Mouse (Mus musculus) intestine, postnatal 0 days (tissue): ENCODE measurements around the gene Spata13. TPM values are rescaled to one million over a fixed set of nuclear protein-coding genes. Genes with fewer than 3 reads are reported as not detected.
A peak's percentile ranks its signal among the peaks of the same experiment; 100 is the strongest.

Source experiments
- ATAC-seq: fragments of 200-750 bp; cut with Nextera tagmentation; 2 replicates; pipeline ENCODE4 v1.8.0; 2017; ENCODE audit warnings: mild to moderate bottlenecking, moderate TSS enrichment, moderate library complexity
- H3K27ac ChIP-seq: fragments of 300-500 bp; sonication (generic); 2 replicates; pipeline ENCODE4 v1.5.1; 2014; ENCODE audit warnings: mild to moderate bottlenecking, low read depth, low read length, moderate library complexity
- H3K27me3 ChIP-seq: fragments of 300-500 bp; sonication (generic); replicated peaks from 2 replicates; pipeline ENCODE4 v1.6.1; 2014; ENCODE audit warnings: low read length, mixed read lengths; ENCODE audit not compliant: control insufficient read depth, insufficient read depth
- H3K36me3 ChIP-seq: fragments of 300-500 bp; sonication (generic); 2 replicates; pipeline ENCODE4 v1.6.1; 2014; ENCODE audit warnings: mild to moderate bottlenecking, moderate library complexity; ENCODE audit not compliant: control insufficient read depth, insufficient read depth
- H3K4me1 ChIP-seq: fragments of 300-500 bp; sonication (generic); replicated peaks from 2 replicates; pipeline ENCODE4 v1.6.1; 2014; ENCODE audit warnings: antibody characterized with exemption, low read length, mixed read lengths; ENCODE audit not compliant: control insufficient read depth, insufficient read depth
- H3K4me2 ChIP-seq: fragments of 300-500 bp; sonication (generic); replicated peaks from 2 replicates; pipeline ENCODE4 v1.6.1; 2014; ENCODE audit warnings: low read depth, mild to moderate bottlenecking, moderate library complexity
- H3K4me3 ChIP-seq: fragments of 300-500 bp; sonication (generic); 2 replicates; pipeline ENCODE4 v1.5.1; 2014; ENCODE audit warnings: low read depth, low read length
- H3K9ac ChIP-seq: fragments of 300-500 bp; sonication (generic); 2 replicates; pipeline ENCODE4 v1.6.1; 2014; ENCODE audit warnings: mild to moderate bottlenecking, low read depth, low read length
- H3K9me3 ChIP-seq: fragments of 300-500 bp; sonication (generic); 2 replicates; pipeline ENCODE4 v1.6.1; 2016; ENCODE audit warnings: mixed run types; ENCODE audit not compliant: control insufficient read depth
- CTCF ChIP-seq: sonication (generic); IDR thresholded peaks from 2 replicates; pipeline ENCODE4 v1.5.1; 2016; ENCODE audit warnings: low read depth, mild to moderate bottlenecking, control low read depth, antibody characterized with exemption, moderate library complexity
- WGBS: fragments of 180-500 bp; shearing (Covaris S2); extraction: QIAGEN DNeasy Blood & Tissue Kit; methylation state at CpG from one replicate; pipeline ENCODE4 v1.1.7; 2014; 5-methylcytosine and 5-hydroxymethylcytosine counted together
- polyA plus RNA-seq: library from polyadenylated mRNA; unstranded; fragments of >200 nt; fragmentation: Nextera tagmentation; extraction: Ambion mirVana; gene quantifications from 2 replicates; pipeline ENCODE4 v1.2.1, GENCODE M21; 2015

Spata13 gene
- polyA plus RNA-seq, 1 experiment from 2014 or later, result 10.2 TPM

GRCm38 (mm10) chr14:60599044-60599443 lies 34.8 kb upstream of the Spata13 start:
- WGBS, result 75% methylated on average over 2 of the region's 2 CpGs

GRCm38 (mm10) chr14:60605564-60605963 lies 28.2 kb upstream of the Spata13 start:
- no peak for ATAC-seq
- Histone ChIP-seq H3K36me3 (no peaks in the 10 kb centered on the region), H3K4me2 (no peak overlapping the region), H3K27me3 (no peaks in the 10 kb centered on the region), H3K9ac (no peak overlapping the region), H3K4me3 (no peak overlapping the region), H3K9me3 (no peaks in the 10 kb centered on the region), H3K4me1 (no peaks in the 10 kb centered on the region), H3K27ac (no peak overlapping the region)
- no peak for TF ChIP-seq CTCF
- 58% methylated on average over 2 of the region's 2 CpGs for WGBS

More at GRCm38 (mm10) chr14:60599044-60599443, 34.8 kb upstream of the Spata13 start:
- no peak for TF ChIP-seq CTCF
- no peak overlapping the region for H3K4me3 ChIP-seq
- H3K4me2 ChIP-seq, result no peak overlapping the region
- no peak overlapping the region for H3K9ac ChIP-seq
- ATAC-seq, result no peak
- no peaks in the 10 kb centered on the region for H3K36me3 ChIP-seq
- H3K27me3 ChIP-seq, result no peaks in the 10 kb centered on the region
- no peaks in the 10 kb centered on the region for H3K9me3 ChIP-seq
- H3K27ac ChIP-seq, result no peak overlapping the region
- H3K4me1 ChIP-seq, result no peaks in the 10 kb centered on the region

- no peak overlapping the region for H3K27ac ChIP-seq
- H3K9me3 ChIP-seq, result no peaks in the 10 kb centered on the region
- TF ChIP-seq CTCF, result no peak
- no peaks in the 10 kb centered on the region for H3K27me3 ChIP-seq
- no peaks in the 10 kb centered on the region for H3K4me1 ChIP-seq
- ATAC-seq, result peak; percentile 76
- WGBS, result 48% methylated on average over 4 of the region's 4 CpGs
- no peak overlapping the region for H3K9ac ChIP-seq
- no peaks in the 10 kb centered on the region for H3K36me3 ChIP-seq
- no peak overlapping the region for H3K4me2 ChIP-seq
- H3K4me3 ChIP-seq, result no peak overlapping the region
Observed at GRCm38 (mm10) chr14:60606194-60606593, 27.6 kb upstream of the Spata13 start.

GRCm38 (mm10) chr14:60607743-60608142 lies 26.1 kb upstream of the Spata13 start:
- Histone ChIP-seq H3K9ac (no peak overlapping the region), H3K27me3 (no peaks in the 10 kb centered on the region), H3K4me3 (no peak overlapping the region), H3K27ac (no peak overlapping the region), H3K4me1 (no peaks in the 10 kb centered on the region), H3K36me3 (no peaks in the 10 kb centered on the region), H3K9me3 (no peaks in the 10 kb centered on the region), H3K4me2 (no peak overlapping the region)
- no peak for ATAC-seq
- 74% methylated on average over 4 of the region's 4 CpGs for WGBS
- no peak for TF ChIP-seq CTCF

GRCm38 (mm10) chr14:60609160-60609559 lies 24.6 kb upstream of the Spata13 start:
- Histone ChIP-seq H3K27ac (no peak overlapping the region), H3K9me3 (no peaks in the 10 kb centered on the region), H3K4me2 (no peak overlapping the region), H3K9ac (no peak overlapping the region), H3K4me3 (no peak overlapping the region), H3K4me1 (no peaks in the 10 kb centered on the region), H3K27me3 (no peaks in the 10 kb centered on the region), H3K36me3 (no peaks in the 10 kb centered on the region)
- ATAC-seq, result peak; percentile 72
- TF ChIP-seq CTCF, result no peak
- 41% methylated on average over 1 of the region's 1 CpGs for WGBS

GRCm38 (mm10) chr14:60612671-60613070 lies 21.1 kb upstream of the Spata13 start:
- no peaks in the 10 kb centered on the region for H3K36me3 ChIP-seq
- no peaks in the 10 kb centered on the region for H3K27me3 ChIP-seq
- WGBS, result 56% methylated on average over 7 of the region's 7 CpGs
- H3K4me2 ChIP-seq, result no peak overlapping the region
- TF ChIP-seq CTCF, result no peak
- H3K9ac ChIP-seq, result no peak overlapping the region
- no peak overlapping the region for H3K27ac ChIP-seq
- no peak overlapping the region for H3K4me3 ChIP-seq
- no peaks in the 10 kb centered on the region for H3K9me3 ChIP-seq
- ATAC-seq, result no peak
- no peaks in the 10 kb centered on the region for H3K4me1 ChIP-seq

- no peaks in the 10 kb centered on the region for H3K4me1 ChIP-seq
- no peak overlapping the region for H3K4me3 ChIP-seq
- H3K9me3 ChIP-seq, result 0 out of 2 replicates have a peak, but pooled peaks cover 6% of the 10 kb centered on the region
- H3K9ac ChIP-seq, result no peak overlapping the region
- no peaks in the 10 kb centered on the region for H3K36me3 ChIP-seq
- no peak for TF ChIP-seq CTCF
- 33% methylated on average over 9 of the region's 9 CpGs for WGBS
- ATAC-seq, result no peak
- H3K4me2 ChIP-seq, result no peak overlapping the region
- H3K27me3 ChIP-seq, result no peaks in the 10 kb centered on the region
- H3K27ac ChIP-seq, result no peak overlapping the region
Observed at GRCm38 (mm10) chr14:60621076-60621475, 12.7 kb upstream of the Spata13 start.
